Mouse (Mus musculus) C2C12 (cell line): ENCODE results near the gene Gm20388.

Experiments
- CEBPB ChIP-seq: IDR thresholded peaks from one replicate; pipeline ENCODE4 v1.6.1; 2011; ENCODE audit warnings: low read depth, mild to moderate bottlenecking, control low read depth, moderate library complexity
- CTCF ChIP-seq: IDR thresholded peaks from one replicate; pipeline ENCODE4 v1.5.1; 2011; ENCODE audit not compliant: control insufficient read depth, insufficient read depth, insufficient read length
- FOSL1 ChIP-seq: IDR thresholded peaks from one replicate; pipeline ENCODE4 v1.8.0; 2011; ENCODE audit warnings: mild to moderate bottlenecking, low read length; ENCODE audit not compliant: poor library complexity, insufficient read depth, severe bottlenecking
- MAX ChIP-seq: IDR thresholded peaks from one replicate; pipeline ENCODE4 v1.6.1; 2011; ENCODE audit warnings: mild to moderate bottlenecking, control low read depth
- MYOD1 ChIP-seq: IDR thresholded peaks from one replicate; pipeline ENCODE4 v1.6.1; 2011; ENCODE audit warnings: low read depth; ENCODE audit not compliant: control insufficient read depth, insufficient read length
- MYOG ChIP-seq: IDR thresholded peaks from one replicate; pipeline ENCODE4 v1.6.1; 2011; ENCODE audit not compliant: control insufficient read depth, insufficient read length; ENCODE audit errors: extremely low read depth
- USF1 ChIP-seq: IDR thresholded peaks from one replicate; pipeline ENCODE4 v1.6.1; 2011; ENCODE audit warnings: low read depth, mild to moderate bottlenecking, control low read depth, moderate library complexity

GRCm38 (mm10) chr8:119944096-119944811 is 33.6 kb downstream of the Gm20388 start:
- TF ChIP-seq CEBPB (no peak), CTCF (peak; percentile 73), MYOD1 (no peak), USF1 (no peak), MAX (no peak), MYOG (no peak), FOSL1 (no peak)
